Mouse (Mus musculus) liver, embryonic 11.5 days (tissue): ENCODE results near the gene Tnfsfm13. TPM values are rescaled to one million over a fixed set of nuclear protein-coding genes. Genes with fewer than 3 reads are reported as not detected.
"Not testable (repeated sequence)": the region's sequence is repeated elsewhere in the genome, so short reads cannot be mapped to it uniquely, and the experiment has no call there.

Experiments used
- ATAC-seq: fragments of 200-750 bp; cut with Nextera tagmentation; replicated peaks from 2 replicates; pipeline ENCODE4 v1.8.0; 2017; ENCODE audit warnings: moderate number of reproducible peaks, mild to moderate bottlenecking, moderate TSS enrichment, moderate library complexity; ENCODE audit not compliant: low FRiP score
- DNase-seq: peaks from one replicate; pipeline ENCODE4 v3.0.0-alpha.2; 2017; ENCODE audit warnings: low spot score
- H3K27ac ChIP-seq: fragments of 300-500 bp; sonication (generic); 2 replicates; pipeline ENCODE4 v1.5.1; 2014; ENCODE audit warnings: mild to moderate bottlenecking, low read depth, low read length, control low read depth
- H3K27me3 ChIP-seq: fragments of 300-500 bp; sonication (generic); replicated peaks from 2 replicates; pipeline ENCODE4 v1.6.1; 2014; ENCODE audit warnings: low read length, mixed read lengths; ENCODE audit not compliant: control insufficient read depth, insufficient read depth
- H3K36me3 ChIP-seq: fragments of 300-500 bp; sonication (generic); 2 replicates; pipeline ENCODE4 v1.6.1; 2014; ENCODE audit warnings: mild to moderate bottlenecking, low read length, moderate library complexity, mixed read lengths; ENCODE audit not compliant: control insufficient read depth, insufficient read depth
- H3K4me1 ChIP-seq: fragments of 300-500 bp; sonication (generic); replicated peaks from 2 replicates; pipeline ENCODE4 v1.6.1; 2014; ENCODE audit warnings: low read length, mixed read lengths; ENCODE audit not compliant: control insufficient read depth, insufficient read depth
- H3K4me2 ChIP-seq: fragments of 300-500 bp; sonication (generic); 2 replicates; pipeline ENCODE4 v1.6.1; 2014; ENCODE audit warnings: mild to moderate bottlenecking, control low read depth, moderate library complexity
- H3K4me3 ChIP-seq: fragments of 300-500 bp; sonication (generic); 2 replicates; pipeline ENCODE4 v1.5.1; 2014; ENCODE audit warnings: low read depth, low read length, control low read depth
- H3K9ac ChIP-seq: fragments of 300-500 bp; sonication (generic); 2 replicates; pipeline ENCODE4 v1.6.1; 2014; ENCODE audit warnings: low read depth, low read length, control low read depth
- H3K9me3 ChIP-seq: fragments of 300-500 bp; sonication (generic); 2 replicates; pipeline ENCODE4 v1.6.1; 2016; ENCODE audit warnings: low read length, inconsistent platforms, mixed read lengths; ENCODE audit not compliant: control insufficient read depth
- whole genome bisulfite sequencing: fragments of 180-500 bp; shearing (Covaris S2); extraction: QIAGEN DNeasy Blood & Tissue Kit; methylation state at CpG from one replicate; pipeline ENCODE4 v1.1.7; 2014; 5-methylcytosine and 5-hydroxymethylcytosine counted together
- polyA plus RNA-seq: library from polyadenylated mRNA; unstranded; fragments of >200 nt; fragmentation: Nextera tagmentation; extraction: Ambion mirVana; gene quantifications from 2 replicates; pipeline ENCODE4 v1.2.1, GENCODE M21; 2014

The Tnfsfm13 gene
- polyA plus RNA-seq, 1 experiment from 2014 or later = 1.7 TPM

GRCm38 (mm10) chr11:69708614-69709265, 12.8 kb upstream of the Tnfsfm13 start:
- Histone ChIP-seq H3K4me2 (no peak overlapping the region), H3K27me3 (no peaks in the 10 kb centered on the region), H3K9ac (no peak overlapping the region), H3K36me3 (no peaks in the 10 kb centered on the region), H3K4me3 (no peak overlapping the region), H3K4me1 (peaks cover 14% of the 10 kb centered on the region), H3K27ac (no peak overlapping the region), H3K9me3 (no peaks in the 10 kb centered on the region)
- WGBS = 82% methylated on average over 3 of the region's 3 CpGs
- no peak for DNase-seq
- ATAC-seq = no peak

DNA sequence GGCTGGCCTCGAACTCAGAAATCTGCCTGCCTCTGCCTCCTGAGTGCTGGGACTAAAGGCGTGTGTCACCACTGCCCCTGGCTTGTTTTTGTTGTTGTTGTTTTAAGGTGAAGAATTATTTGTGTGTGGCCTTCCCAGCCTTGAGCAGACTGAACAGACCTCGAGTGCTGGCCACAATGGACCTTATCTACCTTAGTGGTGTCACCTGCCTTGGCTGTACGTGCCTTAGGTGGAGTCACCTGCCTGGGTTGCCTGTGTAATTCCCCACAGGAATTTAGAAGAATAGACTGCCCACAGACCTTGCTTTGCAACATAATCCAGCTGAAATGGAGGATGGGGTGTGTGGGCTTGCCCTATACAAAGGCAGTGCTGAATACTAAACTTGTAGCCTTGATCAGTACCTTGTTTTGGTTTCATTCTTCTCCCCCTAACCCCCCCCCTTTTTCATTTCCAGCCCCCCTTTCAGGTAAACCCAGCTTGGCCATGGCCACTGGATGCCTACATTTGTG, 12.0 kb upstream of the Tnfsfm13 start:
- H3K4me2 ChIP-seq = no peak overlapping the region
- WGBS = 80% methylated on average over 4 of the region's 4 CpGs

GRCm38 (mm10) chr11:69707480-69707847, 11.6 kb upstream of the Tnfsfm13 start:
- Histone ChIP-seq H3K9ac (no peak overlapping the region), H3K27ac (no peak overlapping the region), H3K4me3 (no peak overlapping the region), H3K4me2 (no peak overlapping the region), H3K4me1 (peaks cover 14% of the 10 kb centered on the region), H3K36me3 (no peaks in the 10 kb centered on the region), H3K27me3 (no peaks in the 10 kb centered on the region), H3K9me3 (no peaks in the 10 kb centered on the region)
- ATAC-seq (no peak), DNase-seq (no peak)
- WGBS = 88% methylated on average over 4 of the region's 4 CpGs

More for the DNA sequence above, 12.0 kb upstream of the Tnfsfm13 start:
- Histone ChIP-seq H3K36me3 (no peaks in the 10 kb centered on the region), H3K27me3 (no peaks in the 10 kb centered on the region), H3K4me3 (no peak overlapping the region), H3K9me3 (no peaks in the 10 kb centered on the region), H3K4me1 (peaks cover 14% of the 10 kb centered on the region), H3K9ac (no peak overlapping the region), H3K27ac (no peak overlapping the region)
- DNase-seq (no peak), ATAC-seq (no peak)

- H3K27ac ChIP-seq = no peak overlapping the region
- 57% methylated on average over 6 of the region's 6 CpGs for WGBS
- no peaks in the 10 kb centered on the region for H3K27me3 ChIP-seq
- H3K36me3 ChIP-seq = no peaks in the 10 kb centered on the region
- DNase-seq (no peak), ATAC-seq (no peak)
- H3K9me3 ChIP-seq = no peaks in the 10 kb centered on the region
- H3K4me3 ChIP-seq = no peak overlapping the region
- no peak overlapping the region for H3K9ac ChIP-seq
- no peak overlapping the region for H3K4me2 ChIP-seq
- H3K4me1 ChIP-seq = peaks cover 14% of the 10 kb centered on the region
These were observed 11.0 kb upstream of the Tnfsfm13 start for GRCm38 (mm10) chr11:69706775-69707479.

- DNase-seq = no peak
- H3K4me3 ChIP-seq = no peak overlapping the region
- H3K4me2 ChIP-seq = no peak overlapping the region
- ATAC-seq = no peak
- H3K27me3 ChIP-seq = no peaks in the 10 kb centered on the region
- no peak overlapping the region for H3K9ac ChIP-seq
- no peaks in the 10 kb centered on the region for H3K9me3 ChIP-seq
- H3K36me3 ChIP-seq = no peaks in the 10 kb centered on the region
- peaks cover 5% of the 10 kb centered on the region for H3K4me1 ChIP-seq
- WGBS = 32% methylated on average over 2 of the region's 2 CpGs
- no peak overlapping the region for H3K27ac ChIP-seq
These were observed 8.7 kb upstream of the Tnfsfm13 start for GRCm38 (mm10) chr11:69704613-69705010.

GRCm38 (mm10) chr11:69703814-69704612, 8.1 kb upstream of the Tnfsfm13 start:
- no peak for ATAC-seq
- H3K36me3 ChIP-seq = no peaks in the 10 kb centered on the region
- 60% methylated on average over 8 of the region's 8 CpGs for WGBS

GRCm38 (mm10) chr11:69703381-69703780, 7.5 kb upstream of the Tnfsfm13 start:
- ATAC-seq, H3K27me3 ChIP-seq, H3K9ac ChIP-seq, H3K36me3 ChIP-seq, H3K27ac ChIP-seq, H3K4me2 ChIP-seq, H3K4me3 ChIP-seq, DNase-seq, H3K9me3 ChIP-seq, H3K4me1 ChIP-seq: not testable (repeated sequence)
- WGBS = 78% methylated on average over 2 of the region's 3 CpGs

More at GRCm38 (mm10) chr11:69703814-69704612, 8.1 kb upstream of the Tnfsfm13 start:
- no peak overlapping the region; the same call in 1 of the 2 replicates for H3K27ac ChIP-seq
- no peaks in the 10 kb centered on the region for H3K27me3 ChIP-seq
- H3K4me3 ChIP-seq = no peak overlapping the region
- no peak overlapping the region for H3K9ac ChIP-seq
- DNase-seq = no peak
- H3K4me2 ChIP-seq = no peak overlapping the region
- H3K9me3 ChIP-seq = no peaks in the 10 kb centered on the region
- H3K4me1 ChIP-seq = peaks cover 3% of the 10 kb centered on the region; the same call in 1 of the 2 replicates

DNA sequence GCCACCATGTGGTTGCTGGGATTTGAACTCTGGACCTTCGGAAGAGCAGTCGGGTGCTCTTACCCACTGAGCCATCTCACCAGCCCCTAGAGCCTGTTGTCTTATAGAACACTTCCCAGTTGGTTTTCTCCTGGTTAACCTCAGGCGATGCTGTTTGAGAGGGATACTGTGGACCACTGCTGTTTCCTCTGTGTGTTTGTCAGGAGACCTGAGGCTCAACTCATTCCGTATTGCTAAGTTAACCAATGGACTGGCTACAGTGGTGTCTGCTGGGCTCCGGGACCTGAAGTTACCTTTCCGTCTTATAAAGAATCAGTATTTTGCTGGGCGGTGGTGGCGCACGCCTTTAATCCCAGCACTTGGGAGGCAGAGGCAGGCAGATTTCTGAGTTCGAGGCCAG, 7.0 kb upstream of the Tnfsfm13 start:
- not testable (repeated sequence) for H3K4me2 ChIP-seq, H3K27ac ChIP-seq, H3K36me3 ChIP-seq, H3K9ac ChIP-seq, ATAC-seq, H3K9me3 ChIP-seq, H3K4me3 ChIP-seq, H3K4me1 ChIP-seq, DNase-seq, H3K27me3 ChIP-seq
- 94% methylated on average over 9 of the region's 10 CpGs for WGBS
